Mouse (Mus musculus): ENCODE results near the gene 1700030J22Rik.

GRCm38 (mm10) chr8:116944385-116944696, 34.4 kb downstream of the 1700030J22Rik start:
- TF ChIP-seq CTCF (IDR thresholded peaks at IDR 0.05; ENCODE audit: borderline replicate concordance, extremely low read depth, insufficient read depth, insufficient read length) (no peak), POLR2A (IDR thresholded peaks at IDR 0.05; ENCODE audit: borderline replicate concordance, extremely low read depth, insufficient read depth, insufficient read length, poor library complexity, severe bottlenecking) (no peak)

Data from brain, embryonic 14.5 days (tissue).